Mouse (Mus musculus) brain, embryonic 14.5 days (tissue): ENCODE data around the gene Srrm2. TPM values are rescaled to one million over a fixed set of nuclear protein-coding genes. Genes with fewer than 3 reads are reported as not detected.
A peak's percentile ranks its signal among the peaks of the same experiment; 100 is the strongest.

Experiments used
- DNase-seq: peaks from one replicate; pipeline ENCODE4 v3.0.0-alpha.2; 2011; ENCODE audit warnings: low read depth
- CTCF ChIP-seq: fragments of 200-500 bp; IDR thresholded peaks from 2 replicates; pipeline ENCODE4 v1.5.1; 2012; ENCODE audit warnings: inconsistent platforms, mild to moderate bottlenecking, moderate library complexity, borderline replicate concordance; ENCODE audit not compliant: insufficient read depth, insufficient read length; ENCODE audit errors: extremely low read depth
- POLR2A ChIP-seq: fragments of 200-500 bp; IDR thresholded peaks from 2 replicates; pipeline ENCODE4 v1.6.1; 2012; ENCODE audit warnings: mild to moderate bottlenecking, inconsistent platforms, borderline replicate concordance; ENCODE audit not compliant: poor library complexity, insufficient read depth, insufficient read length, severe bottlenecking; ENCODE audit errors: extremely low read depth
- polyA plus RNA-seq: library from polyadenylated mRNA; depleted of rRNA; stranded (reverse); fragments of >200 nt; gene quantifications from 2 replicates; pipeline ENCODE4 v1.2.3, GENCODE M21; 2012

Gene Srrm2
- polyA plus RNA-seq, 1 experiment: 826 TPM

GRCm38 (mm10) chr17:23815641-23816040 is 25.3 kb downstream of the Srrm2 start:
- no peak for DNase-seq
- no peak for TF ChIP-seq CTCF
- TF ChIP-seq POLR2A: no peak

DNA sequence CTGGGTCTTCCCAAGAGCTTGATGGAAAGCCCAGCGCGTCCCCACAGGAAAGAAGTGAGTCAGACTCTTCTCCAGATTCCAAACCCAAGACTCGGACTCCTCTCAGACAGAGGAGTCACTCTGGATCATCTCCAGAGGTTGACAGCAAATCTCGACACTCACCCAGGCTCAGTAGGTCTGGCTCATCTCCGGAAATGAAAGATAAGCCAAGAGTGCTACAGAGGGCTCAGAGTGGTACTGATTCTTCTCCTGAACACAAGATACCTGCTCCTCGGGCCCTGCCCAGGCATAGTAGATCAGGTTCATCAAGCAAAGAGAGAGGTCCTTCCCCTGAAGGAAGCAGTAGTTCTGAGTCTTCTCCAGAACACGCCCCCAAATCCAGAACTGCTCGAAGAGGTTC is 28.2 kb downstream of the Srrm2 start:
- TF ChIP-seq POLR2A: no peak
- no peak for TF ChIP-seq CTCF
- DNase-seq: no peak

DNA sequence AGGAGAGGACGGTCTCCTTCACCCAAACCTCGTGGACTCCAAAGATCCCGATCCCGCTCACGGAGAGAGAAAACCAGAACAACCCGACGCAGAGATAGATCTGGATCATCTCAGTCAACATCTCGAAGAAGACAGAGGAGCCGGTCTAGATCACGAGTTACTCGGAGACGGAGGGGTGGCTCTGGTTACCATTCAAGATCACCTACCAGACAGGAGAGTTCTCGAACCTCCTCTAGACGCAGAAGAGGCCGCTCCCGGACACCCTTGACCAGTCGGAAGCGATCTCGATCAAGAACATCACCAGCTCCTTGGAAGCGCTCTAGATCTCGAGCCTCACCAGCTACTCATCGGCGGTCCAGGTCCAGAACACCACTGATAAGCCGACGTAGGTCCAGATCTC is 28.9 kb downstream of the Srrm2 start:
- DNase-seq: no peak
- TF ChIP-seq POLR2A (no peak), CTCF (no peak)

DNA sequence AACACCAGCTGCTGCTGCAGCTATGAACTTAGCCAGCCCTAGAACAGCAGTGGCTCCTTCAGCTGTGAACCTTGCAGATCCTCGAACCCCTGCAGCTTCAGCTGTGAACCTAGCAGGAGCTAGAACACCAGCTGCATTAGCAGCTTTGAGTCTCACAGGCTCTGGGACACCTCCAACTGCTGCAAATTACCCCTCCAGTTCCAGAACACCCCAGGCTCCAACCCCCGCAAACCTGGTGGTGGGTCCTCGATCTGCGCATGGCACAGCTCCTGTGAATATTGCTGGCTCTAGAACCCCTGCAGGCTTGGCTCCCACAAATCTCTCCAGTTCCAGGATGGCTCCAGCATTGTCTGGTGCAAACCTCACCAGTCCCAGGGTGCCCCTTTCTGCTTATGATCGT is 30.4 kb downstream of the Srrm2 start:
- TF ChIP-seq CTCF: no peak
- TF ChIP-seq POLR2A: no peak
- no peak for DNase-seq

- DNase-seq: no peak
- TF ChIP-seq POLR2A (no peak), CTCF (no peak)
These were observed 31.8 kb downstream of the Srrm2 start for GRCm38 (mm10) chr17:23822094-23822493.

DNA sequence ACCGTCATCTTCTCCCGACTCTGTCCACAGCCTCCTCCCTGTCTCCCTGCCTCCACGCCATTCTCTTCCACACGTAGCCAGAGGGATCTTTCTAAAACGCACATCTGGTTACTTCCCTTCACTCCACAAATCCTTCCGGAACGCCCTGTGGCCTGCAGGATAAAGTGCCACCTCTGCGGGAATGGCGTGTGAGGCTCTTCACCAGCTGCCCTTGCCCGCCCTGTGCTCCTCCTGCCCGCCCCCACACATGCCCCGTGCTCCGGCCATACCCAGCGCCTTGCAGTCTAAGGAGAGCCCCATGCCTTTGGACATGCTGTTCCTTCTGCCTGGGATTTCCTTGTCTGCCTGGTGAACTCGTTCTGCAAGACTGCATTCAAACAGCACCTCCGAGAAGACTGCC is 32.7 kb downstream of the Srrm2 start:
- no peak for DNase-seq
- TF ChIP-seq CTCF: no peak
- no peak for TF ChIP-seq POLR2A

DNA sequence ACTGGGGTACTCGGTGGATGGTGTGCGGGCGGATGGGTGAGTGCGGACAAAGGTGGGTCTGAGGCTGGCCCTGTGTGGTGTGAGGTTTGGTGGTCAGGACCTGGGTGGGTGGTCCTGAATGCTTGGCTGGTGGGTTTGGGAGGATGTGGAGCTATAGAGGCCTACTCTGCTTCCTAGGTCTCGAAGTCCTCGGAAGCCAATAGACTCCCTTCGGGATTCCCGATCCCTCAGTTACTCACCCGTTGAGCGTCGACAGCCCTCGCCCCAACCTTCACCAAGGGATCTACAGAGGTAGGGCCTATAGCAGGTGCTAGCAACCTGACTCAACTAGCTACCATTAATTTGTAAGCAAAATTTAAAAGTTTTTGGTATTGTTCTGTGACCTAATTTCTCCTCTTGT is 33.3 kb downstream of the Srrm2 start:
- no peak for DNase-seq
- no peak for TF ChIP-seq POLR2A
- TF ChIP-seq CTCF: no peak

- TF ChIP-seq CTCF: no peak
- TF ChIP-seq POLR2A: no peak
- DNase-seq: no peak
These were observed 35.3 kb downstream of the Srrm2 start for GRCm38 (mm10) chr17:23825591-23825990.

GRCm38 (mm10) chr17:23828271-23829001 is 38.1 kb downstream of the Srrm2 start:
- peak; percentile 75 for DNase-seq
- no peak for TF ChIP-seq POLR2A
- peak; percentile 1; the same call in 1 of the 2 replicates for TF ChIP-seq CTCF

GRCm38 (mm10) chr17:23829064-23829619 is 38.8 kb downstream of the Srrm2 start, which contains the start of gene Elob:
TSS of gene Elob (minus strand) at chr17:23829136.
- TF ChIP-seq CTCF: peak; percentile 72
- TF ChIP-seq POLR2A: peak; percentile 53; the same call in 1 of the 2 replicates
- peak; percentile 97 for DNase-seq

GRCm38 (mm10) chr17:23831201-23831600 is 40.9 kb downstream of the Srrm2 start:
- no peak for DNase-seq
- TF ChIP-seq CTCF (no peak), POLR2A (no peak)
